Mouse (Mus musculus) mature B cell (primary cell): Measurements from ENCODE around the gene Ifih1.

Source experiments
- in situ Hi-C: fragments of 300-500 bp; cut with MboI; formaldehyde crosslinking; loops from 2 replicates; pipeline ENCODE4 v1.14.3; 2019

Ifih1 gene

GRCm38 (mm10) chr2:62646014-62646645, at the start of gene Ifih1:
TSS of gene Ifih1 (minus strand) at chr2:62646255.
- in situ Hi-C loops = loop anchor here (25.0 kb wide), 1 partner anchor 1009 kb away; no protein-coding TSS in a partner anchor

DNA sequence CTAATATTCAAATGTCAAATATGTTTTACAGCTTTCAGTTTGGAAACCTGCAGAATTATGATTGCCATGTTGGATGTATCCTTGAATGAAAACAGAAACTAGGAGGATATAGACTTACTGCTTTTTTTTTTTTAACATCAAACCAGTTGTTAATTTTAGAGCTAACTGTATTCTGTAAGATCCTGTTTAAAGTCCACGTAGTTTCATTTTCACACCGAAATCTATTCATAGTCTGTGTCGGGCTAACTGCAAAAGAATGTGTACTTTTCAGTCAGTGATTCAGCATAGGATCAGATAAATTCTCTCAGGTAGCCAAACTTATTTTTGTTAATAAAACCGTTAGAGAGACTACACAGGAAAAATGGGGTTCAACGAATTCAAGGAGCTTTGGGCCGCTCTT, 39.9 kb upstream of the Ifih1 start:
- in situ Hi-C loops = no loop called here

- in situ Hi-C loops = no loop called here
Observed at GRCm38 (mm10) chr2:62684989-62685595, 39.0 kb upstream of the Ifih1 start.

DNA sequence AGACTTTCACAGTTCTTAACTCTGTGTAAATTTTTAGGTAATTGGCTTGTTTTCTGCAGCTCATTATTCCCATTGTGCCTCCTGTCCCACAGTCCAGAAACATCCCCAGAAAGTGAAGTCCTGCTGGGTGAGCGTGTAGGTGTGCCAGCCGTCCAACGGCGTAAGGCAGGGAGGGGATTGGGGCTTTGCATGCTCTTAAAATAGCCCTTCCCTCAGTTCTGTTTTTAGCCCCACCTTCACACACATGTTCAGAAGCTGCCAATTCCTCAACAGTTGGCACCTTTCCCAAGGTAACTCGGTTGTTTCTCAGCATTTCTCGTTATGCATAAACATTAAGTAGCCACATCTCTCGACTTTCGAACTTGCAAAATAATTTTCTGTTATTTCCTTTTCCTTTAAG, 35.6 kb upstream of the Ifih1 start:
- in situ Hi-C loops = no loop called here

DNA sequence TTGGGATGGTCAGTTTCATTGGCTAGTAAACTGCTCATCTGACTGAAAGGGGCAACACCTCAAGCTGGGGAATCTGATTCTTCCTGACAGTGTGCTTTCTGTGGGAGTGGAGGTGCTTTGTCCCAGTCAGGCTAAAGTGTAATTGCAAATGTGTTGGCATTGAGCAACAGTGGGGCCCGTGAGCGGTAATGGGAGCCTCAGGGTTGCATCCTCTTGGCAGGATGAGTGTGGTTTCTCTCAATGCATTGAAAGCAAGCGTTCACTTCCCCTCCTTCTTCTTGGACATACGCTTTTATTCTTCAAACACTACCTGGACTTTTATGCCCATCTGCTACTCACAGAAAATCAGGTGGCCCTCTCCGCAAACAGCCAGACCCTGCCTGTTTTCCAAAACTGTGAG, 26.7 kb upstream of the Ifih1 start:
- in situ Hi-C loops = no loop called here

DNA sequence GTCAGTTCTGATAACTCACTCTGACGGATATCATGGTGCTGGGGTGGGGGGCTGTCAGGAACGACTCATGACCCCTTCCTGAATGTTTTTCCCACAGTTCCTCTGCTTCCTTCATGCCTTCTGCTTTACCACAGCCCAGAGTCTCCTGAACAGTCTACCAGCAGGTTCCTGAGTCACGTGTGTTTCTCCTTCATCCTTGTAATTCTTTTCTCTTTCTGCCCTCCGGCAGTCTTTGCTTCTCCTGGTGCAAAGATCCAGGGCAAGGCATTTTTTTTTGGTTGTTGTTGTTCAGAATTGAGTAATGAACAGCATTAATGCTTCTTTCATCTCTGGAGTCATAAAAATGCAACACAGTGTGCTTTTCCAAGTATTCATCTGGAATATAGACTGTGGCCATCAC, 24.7 kb upstream of the Ifih1 start:
- in situ Hi-C loops = no loop called here

- in situ Hi-C loops = no loop called here
Observed at GRCm38 (mm10) chr2:62670301-62670700, 24.2 kb upstream of the Ifih1 start.

GRCm38 (mm10) chr2:62669848-62670247, 23.8 kb upstream of the Ifih1 start:
- in situ Hi-C loops = no loop called here

GRCm38 (mm10) chr2:62665536-62665935, 19.5 kb upstream of the Ifih1 start:
- in situ Hi-C loops = no loop called here

DNA sequence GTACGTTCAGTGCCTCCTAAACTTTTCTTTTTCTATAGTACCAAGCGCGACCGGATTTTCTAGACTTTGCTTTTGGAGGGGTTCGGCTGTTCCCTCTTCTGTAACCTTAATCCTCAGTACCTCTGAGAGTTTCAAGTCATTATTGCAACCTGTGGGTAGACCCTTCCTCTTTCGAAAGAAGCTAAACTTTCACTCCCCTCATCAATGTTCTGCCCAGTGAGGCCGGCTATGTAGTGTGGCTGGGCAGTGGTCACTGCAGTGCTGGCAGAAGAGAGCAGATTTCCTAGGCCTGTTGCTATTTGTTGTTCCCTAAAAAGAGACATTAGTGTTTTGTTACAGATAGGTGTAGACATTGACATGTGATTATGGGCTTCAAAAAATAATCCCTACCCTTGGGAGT, 18.8 kb upstream of the Ifih1 start:
- in situ Hi-C loops = no loop called here

- in situ Hi-C loops = no loop called here
Observed at GRCm38 (mm10) chr2:62664135-62664670, 18.1 kb upstream of the Ifih1 start, which contains the start of gene Gca. TSS of gene Gca (plus strand) at chr2:62664285.

DNA sequence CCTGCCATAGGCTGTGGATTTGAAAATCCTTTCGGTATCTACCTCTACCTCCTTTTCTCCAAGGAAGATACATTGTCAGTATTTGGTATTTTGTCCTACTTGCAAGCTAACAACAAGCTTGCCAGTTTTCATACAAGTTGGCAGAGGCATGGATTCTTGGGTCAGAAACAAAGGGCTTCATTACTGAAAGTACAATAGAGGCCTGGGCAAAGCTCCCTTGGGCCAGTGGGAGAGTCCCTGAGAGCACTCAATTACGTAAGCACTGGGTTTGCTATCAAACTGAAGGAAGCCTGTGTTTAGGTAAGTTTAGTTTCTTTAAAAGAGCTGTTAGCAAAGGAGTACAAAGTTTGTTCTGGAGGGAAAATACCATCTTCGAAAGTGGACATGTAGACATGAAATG, 16.5 kb upstream of the Ifih1 start:
- in situ Hi-C loops = no loop called here

GRCm38 (mm10) chr2:62660565-62660964, 14.5 kb upstream of the Ifih1 start:
- in situ Hi-C loops = no loop called here

- in situ Hi-C loops = no loop called here
Observed at GRCm38 (mm10) chr2:62656072-62656471, 10.0 kb upstream of the Ifih1 start.

- in situ Hi-C loops = no loop called here
Observed at GRCm38 (mm10) chr2:62654519-62655338, 8.7 kb upstream of the Ifih1 start.

DNA sequence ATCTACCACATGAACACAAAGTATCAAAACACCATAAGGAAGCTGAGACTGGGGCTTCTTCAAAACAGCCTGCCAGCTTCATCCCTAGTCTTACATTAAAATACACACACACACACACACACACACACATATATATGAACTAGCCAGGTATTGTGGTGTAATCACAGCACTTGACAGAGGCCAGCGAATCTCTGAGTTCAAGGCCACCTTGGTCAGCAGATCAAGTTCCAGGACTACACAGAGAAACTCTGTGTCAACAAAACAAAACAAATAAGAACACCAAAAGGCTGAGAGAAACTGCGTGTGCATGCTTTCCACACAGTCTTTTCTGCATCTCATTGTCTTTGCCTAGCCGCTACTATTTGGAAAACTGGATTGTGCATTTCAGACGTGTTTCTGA, 6.4 kb upstream of the Ifih1 start:
- in situ Hi-C loops = no loop called here

- in situ Hi-C loops = no loop called here
Observed at GRCm38 (mm10) chr2:62651890-62652289, 5.8 kb upstream of the Ifih1 start.

DNA sequence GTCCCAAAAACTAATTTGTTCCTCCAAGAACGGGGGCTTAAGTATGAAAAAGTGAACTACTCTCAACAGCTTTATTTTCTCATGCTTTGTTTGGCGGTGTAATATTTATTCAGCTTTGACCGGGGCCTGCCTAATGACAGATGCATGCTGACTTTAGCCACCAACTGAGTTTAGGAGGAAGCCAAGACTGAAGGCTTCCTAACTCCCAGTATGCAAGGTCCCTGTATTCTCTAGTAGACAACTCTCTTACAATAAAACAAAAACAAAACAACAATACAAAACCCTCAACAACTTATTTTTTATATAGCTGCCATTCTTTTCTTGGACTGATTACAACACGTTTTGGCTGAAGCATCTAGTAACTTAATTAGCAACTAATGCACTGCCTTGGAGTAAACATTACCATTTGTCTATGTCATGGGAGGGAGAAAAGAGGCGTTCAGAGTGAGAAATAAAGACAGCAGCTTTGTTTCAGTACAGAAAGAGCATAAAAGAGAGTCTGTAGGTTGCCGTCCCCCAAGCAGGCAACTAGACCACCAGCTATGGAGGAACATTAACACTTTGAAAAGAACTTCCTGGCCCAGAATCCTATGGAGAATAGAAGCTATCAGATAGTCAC, 725 bp upstream of the Ifih1 start:
- in situ Hi-C loops = loop anchor here (25.0 kb wide), 1 partner anchor 1009 kb away; no protein-coding TSS in a partner anchor

DNA sequence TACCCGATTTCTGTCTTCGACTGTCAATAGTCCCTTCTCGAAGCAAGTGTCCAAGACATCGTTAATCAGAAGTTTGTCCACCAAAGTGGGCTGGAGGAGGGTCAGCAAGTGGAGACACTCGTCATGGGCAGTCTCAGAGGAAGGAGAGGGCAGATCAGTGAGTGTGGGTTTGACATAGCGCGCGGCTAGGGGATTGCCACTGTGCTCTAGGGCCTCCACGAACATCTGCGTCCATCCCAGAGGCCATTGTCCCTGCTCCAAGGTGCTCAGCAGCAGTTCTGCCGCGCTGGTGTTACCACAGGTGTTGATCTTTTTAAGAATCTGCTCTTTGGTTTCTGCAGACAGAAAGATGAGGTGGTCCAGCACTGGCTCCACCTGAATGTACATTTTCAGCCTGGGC, 580 bp downstream of the Ifih1 start:
- in situ Hi-C loops = loop anchor here (25.0 kb wide), 1 partner anchor 1008 kb away; no protein-coding TSS in a partner anchor

DNA sequence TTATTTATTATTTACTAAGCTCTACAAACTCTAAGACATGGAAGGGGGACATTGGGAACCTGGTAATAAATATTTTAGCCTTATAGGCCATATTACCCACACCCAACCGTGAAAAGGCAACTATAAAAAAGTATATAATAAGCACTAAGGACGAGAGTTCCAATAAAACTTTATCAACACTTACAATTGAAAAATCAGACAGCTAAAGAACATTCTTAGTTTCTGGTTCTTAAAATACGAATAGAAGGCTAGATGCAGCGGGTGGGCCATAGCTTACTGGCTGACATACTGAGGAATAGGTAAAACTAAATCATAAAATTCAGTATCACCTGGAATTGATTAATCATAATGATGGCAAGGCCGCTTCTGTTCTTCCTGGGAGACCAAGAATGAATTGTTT, 1.2 kb downstream of the Ifih1 start:
- in situ Hi-C loops = loop anchor here (25.0 kb wide), 1 partner anchor 1008 kb away; no protein-coding TSS in a partner anchor

- in situ Hi-C loops = loop anchor here (25.0 kb wide), 1 partner anchor 1006 kb away; no protein-coding TSS in a partner anchor
Observed at GRCm38 (mm10) chr2:62643405-62644305, 2.4 kb downstream of the Ifih1 start.
